Mouse (Mus musculus) forebrain, embryonic 13.5 days (tissue): ENCODE data around the gene Rln3. TPM values are rescaled to one million over a fixed set of nuclear protein-coding genes. Genes with fewer than 3 reads are reported as not detected.

ENCODE experiments used
- ATAC-seq: fragments of 200-750 bp; cut with Nextera tagmentation; 2 replicates; pipeline ENCODE4 v1.8.0; 2017
- H3K27ac ChIP-seq: fragments of 300-500 bp; sonication (generic); 2 replicates; pipeline ENCODE4 v1.5.1; 2015; ENCODE audit warnings: inconsistent platforms, mild to moderate bottlenecking, moderate library complexity
- H3K27me3 ChIP-seq: fragments of 300-500 bp; sonication (generic); 2 replicates; pipeline ENCODE4 v1.6.1; 2015; ENCODE audit warnings: mild to moderate bottlenecking, inconsistent platforms
- H3K36me3 ChIP-seq: fragments of 300-500 bp; sonication (generic); 2 replicates; pipeline ENCODE4 v1.6.1; 2015; ENCODE audit warnings: mild to moderate bottlenecking, inconsistent platforms; ENCODE audit not compliant: poor library complexity, severe bottlenecking
- H3K4me1 ChIP-seq: fragments of 300-500 bp; sonication (generic); 2 replicates; pipeline ENCODE4 v1.6.1; 2015; ENCODE audit warnings: inconsistent platforms
- H3K4me2 ChIP-seq: fragments of 300-500 bp; sonication (generic); 2 replicates; pipeline ENCODE4 v1.6.1; 2015; ENCODE audit warnings: inconsistent platforms, mild to moderate bottlenecking, moderate library complexity
- H3K4me3 ChIP-seq: fragments of 300-500 bp; sonication (generic); 2 replicates; pipeline ENCODE4 v1.5.1; 2015; ENCODE audit warnings: mild to moderate bottlenecking, inconsistent platforms
- H3K9ac ChIP-seq: fragments of 300-500 bp; sonication (generic); 2 replicates; pipeline ENCODE4 v1.6.1; 2015; ENCODE audit warnings: mild to moderate bottlenecking, inconsistent platforms
- H3K9me3 ChIP-seq: fragments of 300-500 bp; sonication (generic); replicated peaks from 2 replicates; pipeline ENCODE4 v1.6.1; 2016; ENCODE audit warnings: inconsistent platforms
- WGBS: fragments of 180-500 bp; shearing (Covaris S2); methylation state at CpG from one replicate; pipeline ENCODE4 v1.1.7; 2015; 5-methylcytosine and 5-hydroxymethylcytosine counted together
- polyA plus RNA-seq: library from polyadenylated mRNA; unstranded; fragments of >200 nt; fragmentation: Nextera tagmentation; extraction: Ambion mirVana; gene quantifications from 2 replicates; pipeline ENCODE4 v1.2.1, GENCODE M21; 2015

The Rln3 gene
- polyA plus RNA-seq, 1 experiment from 2014 or later: not detected

DNA sequence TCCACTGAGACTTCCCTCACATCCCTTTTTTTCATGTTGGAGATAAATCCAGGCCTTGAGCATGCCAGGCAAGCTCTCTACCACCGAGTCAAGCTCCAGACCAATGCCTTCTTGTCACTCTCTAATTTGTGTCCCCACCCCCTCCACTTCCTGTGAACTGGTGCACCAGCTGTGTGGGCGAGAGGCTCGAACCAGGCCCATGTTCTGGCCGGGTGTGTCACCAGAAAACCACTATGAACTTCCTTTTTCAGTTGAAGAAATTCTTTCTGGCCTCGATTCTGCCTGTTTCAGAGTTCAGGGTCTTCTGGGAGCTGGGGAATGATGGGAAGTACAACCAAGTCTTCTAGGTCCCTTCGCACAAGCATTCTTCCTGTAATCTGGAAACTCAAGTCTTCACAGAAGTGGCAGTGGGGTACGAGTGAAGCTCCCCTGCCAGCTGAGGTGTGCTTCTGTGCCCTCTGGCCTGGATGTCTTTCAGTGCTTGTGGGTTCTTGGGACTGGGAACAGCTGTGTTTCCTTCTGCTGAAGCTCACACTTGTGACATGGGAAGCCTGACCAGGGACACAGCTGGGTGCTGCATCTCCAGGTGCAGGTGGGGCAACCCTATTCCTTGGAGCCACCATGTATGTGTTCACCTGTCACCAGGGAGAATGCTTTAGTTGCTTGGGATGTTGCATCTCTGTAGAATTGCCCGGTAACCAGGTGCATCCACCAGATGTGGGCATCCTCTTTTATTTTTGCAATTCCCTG is 19.2 kb upstream of the Rln3 start:
- no peak overlapping the region for H3K27ac ChIP-seq
- no peak overlapping the region for H3K9ac ChIP-seq
- 81% methylated on average over 8 of the region's 8 CpGs for WGBS
- no peak overlapping the region for H3K4me2 ChIP-seq
- H3K4me1 ChIP-seq: peaks cover 22% of the 10 kb centered on the region
- H3K4me3 ChIP-seq: no peak overlapping the region
- no peaks in the 10 kb centered on the region for H3K36me3 ChIP-seq
- no peaks in the 10 kb centered on the region for H3K9me3 ChIP-seq
- no peaks in the 10 kb centered on the region for H3K27me3 ChIP-seq
- no peak for ATAC-seq

GRCm38 (mm10) chr8:84060245-84060644 is 15.4 kb upstream of the Rln3 start:
- H3K4me1 ChIP-seq: no peaks in the 10 kb centered on the region
- WGBS: 85% methylated on average over 2 of the region's 2 CpGs

DNA sequence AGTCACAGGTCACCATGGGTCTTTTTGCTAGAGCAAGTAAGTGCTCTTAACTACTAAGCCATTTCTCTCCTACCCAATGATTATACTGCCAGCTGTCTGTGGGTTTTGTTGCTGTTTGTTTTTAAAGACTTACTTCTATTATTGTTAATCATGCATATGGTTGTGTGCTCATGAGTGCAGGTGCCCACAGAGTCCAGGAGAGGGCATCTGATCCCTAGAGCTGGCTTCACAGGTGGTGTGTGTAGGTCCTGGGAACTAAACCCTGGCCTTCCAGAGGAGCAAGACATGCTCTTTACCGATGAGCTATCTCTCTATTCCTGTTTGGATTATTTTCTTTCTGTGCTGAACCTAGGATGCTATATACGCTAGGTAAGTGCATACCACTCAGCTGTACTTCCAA is 14.4 kb upstream of the Rln3 start:
- Histone ChIP-seq H3K36me3 (no peaks in the 10 kb centered on the region), H3K27ac (no peak overlapping the region), H3K27me3 (no peaks in the 10 kb centered on the region), H3K9me3 (no peaks in the 10 kb centered on the region), H3K4me1 (no peaks in the 10 kb centered on the region), H3K4me3 (no peak overlapping the region), H3K9ac (no peak overlapping the region), H3K4me2 (no peak overlapping the region)
- no peak for ATAC-seq
- 96% methylated on average over 2 of the region's 2 CpGs for WGBS

More at GRCm38 (mm10) chr8:84060245-84060644, 15.4 kb upstream of the Rln3 start:
- Histone ChIP-seq H3K27me3 (no peaks in the 10 kb centered on the region), H3K9ac (no peak overlapping the region), H3K27ac (no peak overlapping the region), H3K36me3 (no peaks in the 10 kb centered on the region), H3K9me3 (no peaks in the 10 kb centered on the region), H3K4me2 (no peak overlapping the region), H3K4me3 (no peak overlapping the region)
- ATAC-seq: no peak

- Histone ChIP-seq H3K9ac (no peak overlapping the region), H3K4me3 (no peak overlapping the region), H3K27me3 (no peaks in the 10 kb centered on the region), H3K4me2 (no peak overlapping the region), H3K4me1 (no peaks in the 10 kb centered on the region), H3K36me3 (no peaks in the 10 kb centered on the region), H3K9me3 (no peaks in the 10 kb centered on the region), H3K27ac (no peak overlapping the region)
- ATAC-seq: no peak
- WGBS: 100% methylated on average over 1 of the region's 1 CpGs
Observed at GRCm38 (mm10) chr8:84057827-84058226, 13.0 kb upstream of the Rln3 start.

GRCm38 (mm10) chr8:84053229-84053628 is 8.4 kb upstream of the Rln3 start:
- Histone ChIP-seq H3K9me3 (no peaks in the 10 kb centered on the region), H3K9ac (no peak overlapping the region), H3K36me3 (no peaks in the 10 kb centered on the region), H3K27me3 (no peaks in the 10 kb centered on the region), H3K4me3 (no peak overlapping the region), H3K27ac (no peak overlapping the region), H3K4me2 (no peak overlapping the region), H3K4me1 (no peaks in the 10 kb centered on the region)
- WGBS: 97% methylated on average over 5 of the region's 5 CpGs
- ATAC-seq: no peak

DNA sequence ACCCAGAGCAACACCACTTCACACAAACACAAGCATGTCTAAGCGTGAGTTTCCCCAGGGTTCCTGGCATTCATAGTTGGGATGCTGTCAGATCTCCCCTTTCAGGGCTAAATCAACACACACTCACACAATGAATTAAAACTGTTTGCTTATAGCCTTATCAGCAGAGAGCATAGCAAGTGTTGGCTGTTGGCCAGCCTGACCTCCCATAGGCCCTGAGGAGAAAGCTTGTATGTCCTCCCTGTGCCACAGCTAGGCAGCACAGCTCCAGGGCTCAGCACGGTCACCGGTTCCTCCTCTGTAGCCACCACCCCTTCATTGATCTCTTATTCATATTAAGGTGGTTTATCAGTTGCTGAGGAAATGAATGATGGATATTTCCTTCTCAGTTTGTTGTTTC is 7.9 kb upstream of the Rln3 start:
- Histone ChIP-seq H3K27me3 (no peaks in the 10 kb centered on the region), H3K27ac (no peak overlapping the region), H3K4me1 (no peaks in the 10 kb centered on the region), H3K4me2 (no peak overlapping the region), H3K36me3 (no peaks in the 10 kb centered on the region), H3K4me3 (no peak overlapping the region), H3K9ac (no peak overlapping the region), H3K9me3 (no peaks in the 10 kb centered on the region)
- 88% methylated on average over 3 of the region's 3 CpGs for WGBS
- no peak for ATAC-seq

GRCm38 (mm10) chr8:84048171-84048570 is 3.4 kb upstream of the Rln3 start:
- peaks cover 28% of the 10 kb centered on the region for H3K27me3 ChIP-seq
- no peak for ATAC-seq
- H3K4me3 ChIP-seq: no peak overlapping the region
- no peak overlapping the region for H3K4me2 ChIP-seq
- H3K9me3 ChIP-seq: 0 out of 2 replicates have a peak, but pooled peaks cover 2% of the 10 kb centered on the region
- H3K27ac ChIP-seq: no peak overlapping the region
- H3K4me1 ChIP-seq: peaks cover 10% of the 10 kb centered on the region; the same call in 1 of the 2 replicates
- H3K36me3 ChIP-seq: no peaks in the 10 kb centered on the region
- H3K9ac ChIP-seq: no peak overlapping the region
- 83% methylated on average over 5 of the region's 5 CpGs for WGBS

DNA sequence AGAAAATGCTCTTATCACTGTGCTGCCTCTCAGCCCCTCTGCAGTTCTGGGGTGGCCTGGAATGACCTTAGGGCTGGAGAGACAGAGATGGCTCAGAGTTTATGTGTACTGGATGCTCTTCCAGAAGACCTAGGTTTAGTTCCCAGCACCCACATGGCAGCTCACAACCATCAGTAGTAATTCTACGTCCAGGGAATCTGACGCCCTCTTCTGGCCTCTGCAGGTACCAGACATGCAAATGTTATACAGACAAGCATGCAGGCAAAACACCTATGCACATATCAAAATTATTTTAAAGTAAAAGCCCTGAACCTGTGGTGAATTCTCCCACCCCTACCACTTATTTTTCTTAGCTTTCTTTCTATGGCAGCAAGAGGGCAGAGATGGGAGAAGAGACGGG is 1.7 kb upstream of the Rln3 start:
- Histone ChIP-seq H3K9me3 (0 out of 2 replicates have a peak, but pooled peaks cover 2% of the 10 kb centered on the region), H3K4me2 (no peak overlapping the region), H3K4me1 (peaks cover 21% of the 10 kb centered on the region), H3K27me3 (peaks cover 45% of the 10 kb centered on the region), H3K36me3 (no peaks in the 10 kb centered on the region), H3K4me3 (no peak overlapping the region), H3K9ac (no peak overlapping the region), H3K27ac (no peak overlapping the region)
- 89% methylated on average over 3 of the region's 3 CpGs for WGBS
- no peak for ATAC-seq

- 5% methylated on average over 7 of the region's 7 CpGs for WGBS
- Histone ChIP-seq H3K27me3 (peaks cover 61% of the 10 kb centered on the region), H3K36me3 (no peaks in the 10 kb centered on the region), H3K4me2 (no peak overlapping the region), H3K9me3 (0 out of 2 replicates have a peak, but pooled peaks cover 2% of the 10 kb centered on the region), H3K4me1 (peaks cover 24% of the 10 kb centered on the region), H3K27ac (no peak overlapping the region), H3K9ac (no peak overlapping the region), H3K4me3 (no peak overlapping the region)
- ATAC-seq: no peak
Observed at GRCm38 (mm10) chr8:84044103-84044502, 697 bp downstream of the Rln3 start.

DNA sequence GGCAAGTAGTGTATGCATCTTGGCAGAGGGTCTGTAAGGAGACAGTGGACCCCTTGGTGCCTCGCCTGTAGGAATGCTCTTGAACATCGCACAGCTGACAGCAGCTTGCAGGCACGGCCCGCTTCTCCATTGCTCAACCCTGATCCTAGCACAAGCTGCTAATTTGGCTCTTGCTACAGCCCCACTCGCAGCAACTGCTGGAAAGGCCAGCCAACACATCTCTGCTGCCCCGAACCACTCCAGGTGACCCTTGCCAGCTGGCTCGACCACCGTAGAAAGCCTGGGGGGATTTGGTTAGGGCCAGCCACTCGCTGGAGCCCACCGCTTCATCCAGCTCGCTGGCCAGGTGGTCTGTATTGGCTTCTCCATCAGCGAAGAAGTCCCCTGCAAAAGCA is 1.9 kb downstream of the Rln3 start:
- H3K27me3 ChIP-seq: peaks cover 67% of the 10 kb centered on the region
- peak overlapping the region; percentile 60; the same call in 1 of the 2 replicates for H3K4me2 ChIP-seq
- H3K36me3 ChIP-seq: no peaks in the 10 kb centered on the region
- peaks cover 24% of the 10 kb centered on the region for H3K4me1 ChIP-seq
- H3K9me3 ChIP-seq: 0 out of 2 replicates have a peak, but pooled peaks cover 2% of the 10 kb centered on the region
- no peak overlapping the region for H3K4me3 ChIP-seq
- H3K27ac ChIP-seq: no peak overlapping the region
- no peak for ATAC-seq
- no peak overlapping the region for H3K9ac ChIP-seq
- WGBS: 36% methylated on average over 12 of the region's 12 CpGs

DNA sequence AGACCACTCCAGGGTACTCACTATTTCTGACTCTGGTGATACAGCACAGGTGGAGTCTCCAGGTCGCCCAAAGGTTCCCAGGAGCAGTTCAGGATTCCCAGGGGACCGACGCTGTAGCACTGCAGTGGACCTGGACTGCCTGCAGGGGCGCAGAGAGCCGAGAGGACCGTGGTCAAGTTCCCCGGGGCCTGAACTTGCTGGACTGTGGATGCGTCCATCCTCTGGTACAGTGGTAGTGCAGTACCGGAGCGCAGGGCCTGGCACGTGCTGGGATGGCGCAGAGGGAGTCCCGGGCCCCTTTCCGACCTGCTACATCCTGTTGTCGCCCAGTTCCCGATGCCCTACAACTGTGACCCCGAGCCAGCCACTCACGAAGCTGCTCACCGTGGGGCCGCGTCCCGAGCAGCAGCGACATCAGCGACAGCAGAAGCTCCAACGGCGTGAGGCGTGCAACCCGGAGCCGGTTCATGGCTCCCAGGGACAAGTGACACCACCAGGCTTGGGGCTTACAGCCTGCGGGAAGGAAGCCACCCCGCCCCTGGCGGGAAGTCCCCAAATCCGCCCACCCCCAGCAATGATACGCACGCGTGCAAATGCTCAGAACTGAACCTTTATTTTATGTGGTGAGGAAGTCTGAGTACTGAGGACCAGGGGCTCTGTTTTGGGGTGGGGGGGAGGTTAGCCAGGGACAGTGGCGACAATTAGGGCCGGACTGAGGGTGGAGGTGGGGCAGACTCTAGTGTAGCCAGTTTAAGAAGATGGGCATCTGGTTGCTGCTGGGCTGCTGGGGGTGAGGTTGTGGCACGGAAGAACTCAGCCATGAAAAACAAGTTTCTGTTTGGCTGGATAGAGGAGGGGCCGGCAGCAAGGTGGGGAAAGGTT is 2.5 kb downstream of the Rln3 start, which contains the start of gene Il27ra:
TSS of gene Il27ra (minus strand) at position 524 of the 882 bp plus-strand sequence.
- Histone ChIP-seq H3K27me3 (peaks cover 68% of the 10 kb centered on the region), H3K9ac (peak within 1 kb of the TSS; percentile 34), H3K9me3 (0 out of 2 replicates have a peak, but pooled peaks cover 2% of the 10 kb centered on the region), H3K36me3 (no peaks in the 10 kb centered on the region), H3K27ac (no peak within 1 kb of the TSS), H3K4me3 (peak within 1 kb of the TSS; percentile 29), H3K4me1 (peaks cover 24% of the 10 kb centered on the region), H3K4me2 (peak within 1 kb of the TSS; percentile 60)
- WGBS: 3% methylated on average over 40 of the region's 40 CpGs
- ATAC-seq: peak; percentile 58; the same call in 1 of the 2 replicates

GRCm38 (mm10) chr8:84039050-84039449 is 5.8 kb downstream of the Rln3 start:
- no peak overlapping the region for H3K27ac ChIP-seq
- no peaks in the 10 kb centered on the region for H3K9me3 ChIP-seq
- peaks cover 58% of the 10 kb centered on the region for H3K27me3 ChIP-seq
- H3K4me1 ChIP-seq: peaks cover 15% of the 10 kb centered on the region
- peak; percentile 55 for ATAC-seq
- WGBS: 8% methylated on average over 5 of the region's 5 CpGs
- H3K36me3 ChIP-seq: no peaks in the 10 kb centered on the region
- H3K4me3 ChIP-seq: no peak overlapping the region
- H3K4me2 ChIP-seq: no peak overlapping the region
- H3K9ac ChIP-seq: no peak overlapping the region
